Mouse (Mus musculus) embryonic facial prominence, embryonic 11.5 days (tissue): ENCODE results near the gene Rasgef1b. TPM values are rescaled to one million over a fixed set of nuclear protein-coding genes. Genes with fewer than 3 reads are reported as not detected.

ENCODE experiments used
- ATAC-seq: fragments of 200-750 bp; cut with Nextera tagmentation; replicated peaks from 2 replicates; pipeline ENCODE4 v1.8.0; 2017; ENCODE audit warnings: low read depth; ENCODE audit not compliant: insufficient number of reproducible peaks, low FRiP score, low TSS enrichment
- DNase-seq: peaks from one replicate; pipeline ENCODE4 v3.0.0-alpha.2; 2015; ENCODE audit warnings: low spot score
- H3K27ac ChIP-seq: fragments of 300-500 bp; sonication (generic); replicated peaks from 2 replicates; pipeline ENCODE4 v1.5.1; 2014; ENCODE audit warnings: mild to moderate bottlenecking, low read depth, low read length, control low read depth
- H3K27me3 ChIP-seq: fragments of 300-500 bp; sonication (generic); 2 replicates; pipeline ENCODE4 v1.6.1; 2014; ENCODE audit warnings: mild to moderate bottlenecking, low read length, moderate library complexity, mixed read lengths; ENCODE audit not compliant: control insufficient read depth, insufficient read depth
- H3K36me3 ChIP-seq: fragments of 300-500 bp; sonication (generic); replicated peaks from 2 replicates; pipeline ENCODE4 v1.6.1; 2014; ENCODE audit warnings: low read depth, mild to moderate bottlenecking, low read length, moderate library complexity, mixed read lengths; ENCODE audit not compliant: control insufficient read depth, insufficient read depth
- H3K4me1 ChIP-seq: fragments of 300-500 bp; sonication (generic); 2 replicates; pipeline ENCODE4 v1.6.1; 2014; ENCODE audit warnings: low read length, mixed read lengths; ENCODE audit not compliant: control insufficient read depth, insufficient read depth
- H3K4me2 ChIP-seq: fragments of 300-500 bp; sonication (generic); 2 replicates; pipeline ENCODE4 v1.6.1; 2014; ENCODE audit warnings: low read depth, mild to moderate bottlenecking, control low read depth, low read length, moderate library complexity
- H3K4me3 ChIP-seq: fragments of 300-500 bp; sonication (generic); 2 replicates; pipeline ENCODE4 v1.5.1; 2014; ENCODE audit warnings: low read depth, low read length, control low read depth
- H3K9ac ChIP-seq: fragments of 300-500 bp; sonication (generic); replicated peaks from 2 replicates; pipeline ENCODE4 v1.6.1; 2014; ENCODE audit warnings: mild to moderate bottlenecking, control low read depth, low read length
- H3K9me3 ChIP-seq: fragments of 300-500 bp; sonication (generic); replicated peaks from 2 replicates; pipeline ENCODE4 v1.6.1; 2016; ENCODE audit warnings: mild to moderate bottlenecking, low read length, inconsistent platforms, mixed read lengths; ENCODE audit not compliant: control insufficient read depth
- WGBS: fragments of 180-500 bp; shearing (Covaris S2); extraction: QIAGEN DNeasy Blood & Tissue Kit; methylation state at CpG from one replicate; pipeline ENCODE4 v1.1.7; 2014; 5-methylcytosine and 5-hydroxymethylcytosine counted together
- polyA plus RNA-seq: library from polyadenylated mRNA; unstranded; fragments of >200 nt; fragmentation: Nextera tagmentation; extraction: Ambion mirVana; gene quantifications from 2 replicates; pipeline ENCODE4 v1.2.1, GENCODE M21; 2014

Gene Rasgef1b
- polyA plus RNA-seq, 1 experiment from 2014 or later, result 14.2 TPM

DNA sequence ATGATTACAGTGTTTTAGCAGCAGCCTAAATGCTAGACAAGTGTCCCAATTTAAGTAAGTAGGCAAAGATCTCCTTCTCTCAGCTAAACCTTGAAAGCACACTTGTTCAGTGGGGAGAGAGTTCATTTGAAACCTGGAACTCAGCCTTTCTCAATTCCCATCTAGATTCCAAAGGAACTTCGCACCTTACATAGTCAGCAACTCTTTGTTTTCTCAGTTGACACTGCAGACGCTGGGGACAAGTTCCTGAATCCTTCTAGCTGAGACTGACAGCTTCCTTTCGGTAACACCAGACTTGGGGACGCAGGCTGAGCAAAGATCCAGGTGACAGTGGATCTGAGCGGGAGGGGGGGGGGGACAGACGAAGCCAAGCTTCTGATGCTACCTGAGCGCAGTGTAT lies 481.4 kb downstream of the Rasgef1b start:
- Histone ChIP-seq H3K9ac (no peak overlapping the region), H3K4me2 (no peak overlapping the region), H3K9me3 (no peaks in the 10 kb centered on the region), H3K27ac (no peak overlapping the region), H3K4me1 (no peaks in the 10 kb centered on the region), H3K27me3 (no peaks in the 10 kb centered on the region), H3K4me3 (no peak overlapping the region), H3K36me3 (no peaks in the 10 kb centered on the region)
- ATAC-seq (no peak), DNase-seq (no peak)
- 81% methylated on average over 7 of the region's 7 CpGs for WGBS

DNA sequence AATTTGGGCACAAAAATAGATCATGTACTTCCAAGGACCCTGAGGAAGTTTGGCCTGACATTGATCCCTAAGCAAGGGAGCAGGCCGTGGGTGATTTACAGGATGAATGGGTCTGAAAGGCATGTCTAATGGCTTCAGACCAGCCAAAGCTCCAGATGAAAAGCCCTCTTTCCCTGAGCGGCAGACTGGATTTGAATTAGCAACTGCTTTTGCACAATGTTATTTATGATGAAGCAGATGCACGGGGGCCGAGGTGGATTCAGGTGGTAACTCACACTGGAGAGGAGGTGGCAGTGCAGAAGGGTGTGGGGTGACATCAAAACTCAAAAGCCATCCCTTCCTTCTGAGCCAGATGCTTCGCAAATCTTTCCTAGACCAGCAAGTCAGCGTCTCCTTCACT lies 481.9 kb downstream of the Rasgef1b start:
- Histone ChIP-seq H3K36me3 (no peaks in the 10 kb centered on the region), H3K9ac (no peak overlapping the region), H3K4me1 (no peaks in the 10 kb centered on the region), H3K4me3 (no peak overlapping the region), H3K27ac (no peak overlapping the region), H3K4me2 (no peak overlapping the region), H3K9me3 (no peaks in the 10 kb centered on the region), H3K27me3 (no peaks in the 10 kb centered on the region)
- DNase-seq (no peak), ATAC-seq (no peak)
- 73% methylated on average over 6 of the region's 6 CpGs for WGBS

DNA sequence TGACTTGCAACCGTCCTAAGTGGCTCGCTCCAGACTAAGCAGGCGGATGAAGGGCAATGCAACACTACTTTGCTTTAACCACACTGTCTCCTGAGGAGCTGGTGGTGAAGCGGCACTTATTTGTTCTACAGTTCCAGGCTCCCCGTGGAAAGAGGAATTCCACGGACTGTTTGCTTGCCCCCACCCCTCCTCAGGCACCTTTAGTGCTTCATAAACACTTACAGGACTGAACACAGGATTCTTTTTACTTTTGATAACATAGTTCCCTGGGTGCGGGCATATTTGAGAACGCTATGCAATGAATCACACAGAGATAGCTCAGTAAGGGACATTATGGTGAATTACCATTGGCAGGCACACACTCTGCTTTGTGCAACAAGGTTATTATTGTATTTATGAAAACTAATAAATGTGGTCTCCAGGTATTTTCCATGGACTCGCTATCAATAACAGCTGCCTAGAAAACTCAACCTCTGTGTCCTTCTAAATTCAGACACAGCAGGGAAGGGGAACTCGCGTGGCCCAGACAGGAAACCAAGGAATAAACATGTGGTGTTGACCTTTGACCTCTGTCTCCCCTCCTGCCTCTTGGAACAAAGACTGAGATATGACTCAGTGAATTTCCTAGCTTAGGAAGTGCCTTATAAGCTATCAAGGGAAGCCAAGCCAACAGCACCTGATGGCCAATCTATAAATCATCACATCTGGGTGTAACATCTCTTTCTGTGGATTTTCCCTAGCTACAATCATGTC lies 486.7 kb downstream of the Rasgef1b start:
- Histone ChIP-seq H3K27ac (no peak overlapping the region), H3K4me2 (no peak overlapping the region), H3K4me3 (no peak overlapping the region), H3K36me3 (no peaks in the 10 kb centered on the region), H3K4me1 (no peaks in the 10 kb centered on the region), H3K9ac (no peak overlapping the region), H3K9me3 (no peaks in the 10 kb centered on the region), H3K27me3 (no peaks in the 10 kb centered on the region)
- ATAC-seq, result no peak
- 64% methylated on average over 11 of the region's 11 CpGs for WGBS
- DNase-seq, result no peak

GRCm38 (mm10) chr5:99240501-99240900 lies 488.4 kb downstream of the Rasgef1b start:
- DNase-seq (no peak), ATAC-seq (no peak)
- WGBS, result 87% methylated on average over 6 of the region's 6 CpGs
- Histone ChIP-seq H3K27me3 (no peaks in the 10 kb centered on the region), H3K36me3 (no peaks in the 10 kb centered on the region), H3K27ac (no peak overlapping the region), H3K4me3 (no peak overlapping the region), H3K9ac (no peak overlapping the region), H3K4me2 (no peak overlapping the region), H3K4me1 (no peaks in the 10 kb centered on the region), H3K9me3 (no peaks in the 10 kb centered on the region)

GRCm38 (mm10) chr5:99239677-99240076 lies 489.2 kb downstream of the Rasgef1b start:
- H3K9ac ChIP-seq, result no peak overlapping the region
- H3K4me1 ChIP-seq, result no peaks in the 10 kb centered on the region
- no peaks in the 10 kb centered on the region for H3K27me3 ChIP-seq
- no peak for ATAC-seq
- DNase-seq, result no peak
- H3K36me3 ChIP-seq, result no peaks in the 10 kb centered on the region
- 92% methylated on average over 9 of the region's 9 CpGs for WGBS
- no peaks in the 10 kb centered on the region for H3K9me3 ChIP-seq
- no peak overlapping the region for H3K4me2 ChIP-seq
- H3K27ac ChIP-seq, result no peak overlapping the region
- no peak overlapping the region for H3K4me3 ChIP-seq

DNA sequence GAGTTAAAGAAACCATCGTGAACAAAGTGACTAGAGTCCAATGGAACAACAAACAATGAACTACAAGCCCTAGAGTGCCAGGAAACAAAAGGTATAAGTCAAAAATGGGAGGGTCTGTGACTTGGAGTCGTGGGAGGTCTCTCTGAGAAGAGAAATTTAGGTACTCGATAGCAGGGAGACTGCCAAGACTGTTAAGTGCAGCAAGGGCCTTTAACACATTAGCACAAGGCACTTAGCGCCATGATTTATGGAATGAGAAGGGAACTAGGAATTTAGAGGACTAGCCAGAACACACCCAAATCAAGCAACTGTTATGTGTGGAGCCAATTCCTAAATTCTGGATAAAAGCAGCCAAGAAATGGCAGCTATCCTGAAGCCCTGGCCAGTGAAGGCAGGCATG lies 490.7 kb downstream of the Rasgef1b start:
- Histone ChIP-seq H3K4me3 (no peak overlapping the region), H3K9ac (no peak overlapping the region), H3K9me3 (no peaks in the 10 kb centered on the region), H3K27ac (no peak overlapping the region), H3K4me1 (no peaks in the 10 kb centered on the region), H3K36me3 (no peaks in the 10 kb centered on the region), H3K4me2 (no peak overlapping the region), H3K27me3 (no peaks in the 10 kb centered on the region)
- ATAC-seq (no peak), DNase-seq (no peak)
- 91% methylated on average over 4 of the region's 4 CpGs for WGBS

DNA sequence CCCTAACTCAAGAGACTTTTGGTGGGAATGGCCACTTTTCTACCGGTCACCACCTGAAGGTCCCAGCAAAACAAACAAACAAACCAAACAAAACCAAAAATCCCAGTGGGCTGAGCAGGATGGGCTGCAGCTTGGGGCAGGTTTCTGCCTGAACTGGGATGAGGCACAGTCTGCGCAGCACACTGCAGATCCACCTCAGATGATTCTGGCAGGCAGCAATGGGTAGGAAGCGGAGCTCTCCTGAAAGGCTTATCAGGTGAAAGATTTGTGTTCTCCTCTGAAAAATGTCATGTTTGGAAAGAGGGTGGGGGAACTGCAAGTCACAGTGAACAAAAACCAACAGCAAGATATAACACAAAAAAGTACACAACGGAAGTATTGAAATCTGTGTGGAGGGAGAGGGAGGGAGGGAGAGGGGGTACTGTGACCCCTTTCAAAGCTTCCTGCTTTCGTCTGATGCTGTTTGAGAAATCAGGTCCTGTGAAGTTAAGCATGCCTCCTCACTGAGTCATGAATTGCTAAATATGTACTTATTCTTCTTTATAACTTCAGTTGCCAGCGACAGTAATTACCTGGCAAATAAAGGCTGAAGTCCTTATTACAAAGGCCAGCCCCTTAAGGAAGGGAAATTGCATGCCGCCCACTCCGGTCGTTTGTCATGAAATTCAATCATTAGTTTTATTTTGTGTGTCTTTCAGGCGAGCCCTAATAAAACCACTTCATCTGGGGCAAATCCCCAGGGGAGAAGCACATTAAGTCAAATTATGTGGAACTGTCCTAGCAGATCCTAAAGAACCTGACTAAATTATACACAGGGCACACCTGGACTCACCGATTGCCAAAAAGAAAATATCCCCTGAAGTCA lies 491.7 kb downstream of the Rasgef1b start:
- ATAC-seq, result no peak
- no peaks in the 10 kb centered on the region for H3K9me3 ChIP-seq
- H3K27ac ChIP-seq, result no peak overlapping the region
- no peak overlapping the region for H3K9ac ChIP-seq
- no peak overlapping the region for H3K4me2 ChIP-seq
- DNase-seq, result no peak
- WGBS, result 71% methylated on average over 11 of the region's 11 CpGs
- no peaks in the 10 kb centered on the region for H3K36me3 ChIP-seq
- H3K4me3 ChIP-seq, result no peak overlapping the region
- no peaks in the 10 kb centered on the region for H3K4me1 ChIP-seq
- H3K27me3 ChIP-seq, result no peaks in the 10 kb centered on the region

- no peak for DNase-seq
- no peak overlapping the region for H3K27ac ChIP-seq
- H3K9me3 ChIP-seq, result no peaks in the 10 kb centered on the region
- no peak overlapping the region for H3K9ac ChIP-seq
- no peaks in the 10 kb centered on the region for H3K4me1 ChIP-seq
- no peaks in the 10 kb centered on the region for H3K36me3 ChIP-seq
- 90% methylated on average over 4 of the region's 4 CpGs for WGBS
- no peak for ATAC-seq
- H3K4me2 ChIP-seq, result no peak overlapping the region
- H3K4me3 ChIP-seq, result no peak overlapping the region
- no peaks in the 10 kb centered on the region for H3K27me3 ChIP-seq
These were observed 492.4 kb downstream of the Rasgef1b start for GRCm38 (mm10) chr5:99236431-99236830.
